Mouse (Mus musculus) gastrocnemius, postnatal 25 days (tissue): ENCODE results near the gene Gm45711. TPM values are rescaled to one million over a fixed set of nuclear protein-coding genes. Genes with fewer than 3 reads are reported as not detected.
"Not testable (repeated sequence)": the region's sequence is repeated elsewhere in the genome, so short reads cannot be mapped to it uniquely, and the experiment has no call there.

Source experiments
- DNase-seq: peaks from one replicate; pipeline ENCODE4 v3.0.0; 2022
- long read RNA-seq, 2 experiments: library from polyadenylated mRNA; stranded (forward); transcript quantifications; one replicate each; pipeline ENCODE4 v2.0.0; 2021
- total RNA-seq, 2 experiments: library from RNA; stranded (reverse); gene quantifications; 1 replicate in 1 of 2; 2 replicates in 1 of 2; pipeline ENCODE4 v1.2.3; 2021

Gm45711 gene
- not detected for total RNA-seq
- long read RNA-seq, experiment 1, result 0 reads
- long read RNA-seq, experiment 2, result 0 reads

DNA sequence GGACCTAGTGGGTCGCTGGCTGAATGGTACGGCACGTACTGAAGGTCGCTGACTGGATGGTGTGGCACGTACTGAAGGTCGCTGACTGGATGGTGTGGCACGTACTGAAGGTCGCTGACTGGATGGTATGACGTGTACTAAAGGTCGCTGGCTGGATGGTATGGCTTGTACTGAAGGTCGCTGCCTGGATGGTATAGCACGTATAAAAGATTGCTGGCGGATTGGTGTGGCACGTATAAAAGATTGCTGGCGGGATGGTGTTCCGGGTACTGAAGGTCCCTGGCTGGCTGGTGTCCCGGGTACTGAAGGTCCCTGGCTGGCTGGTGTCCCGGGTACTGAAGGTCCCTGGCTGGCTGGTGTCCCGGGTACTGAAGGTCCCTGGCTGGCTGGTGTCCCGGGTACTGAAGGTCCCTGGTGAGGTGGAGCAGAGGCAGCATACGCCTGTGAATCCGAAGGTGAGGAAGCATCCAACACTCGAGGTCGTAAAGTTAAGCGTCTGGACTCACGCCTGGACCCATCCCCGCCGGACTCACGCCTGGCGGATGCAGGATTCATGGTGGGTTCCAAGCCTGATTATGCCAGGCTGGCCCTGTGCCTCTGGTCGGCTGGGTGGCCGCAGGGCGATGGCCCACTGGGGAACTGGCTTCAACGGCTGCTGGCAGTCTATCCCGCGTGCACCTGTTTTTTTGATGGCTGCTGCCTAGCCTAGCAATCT lies at the start of gene Gm45711, which contains the start of gene Cmtm1:
TSS of gene Gm45711 (minus strand) at position 641 of the 715 bp plus-strand sequence.
TSS of gene Cmtm1 (minus strand) at position 705 of the 715 bp plus-strand sequence.
- peak; percentile 83 for DNase-seq

DNA sequence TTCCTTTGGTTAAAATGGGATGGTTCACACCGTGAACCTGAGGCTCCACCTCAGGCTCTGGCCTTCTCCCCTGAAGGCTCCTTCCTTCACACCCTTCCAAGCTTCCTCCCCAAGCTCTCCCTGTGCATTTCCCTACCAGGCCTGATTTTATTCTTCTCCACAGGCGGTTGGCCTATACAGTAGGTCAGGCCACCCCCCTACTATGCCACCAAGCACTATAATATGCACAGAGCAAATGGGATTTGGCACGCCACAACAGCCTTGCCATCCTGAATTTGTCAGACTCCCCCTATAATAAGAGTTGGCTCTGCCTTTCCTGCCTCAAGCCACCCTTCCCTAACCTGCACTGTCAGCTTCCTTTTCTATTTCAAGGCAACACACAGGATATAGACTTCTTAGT lies 48.8 kb upstream of the Gm45711 start:
- no peak for DNase-seq

DNA sequence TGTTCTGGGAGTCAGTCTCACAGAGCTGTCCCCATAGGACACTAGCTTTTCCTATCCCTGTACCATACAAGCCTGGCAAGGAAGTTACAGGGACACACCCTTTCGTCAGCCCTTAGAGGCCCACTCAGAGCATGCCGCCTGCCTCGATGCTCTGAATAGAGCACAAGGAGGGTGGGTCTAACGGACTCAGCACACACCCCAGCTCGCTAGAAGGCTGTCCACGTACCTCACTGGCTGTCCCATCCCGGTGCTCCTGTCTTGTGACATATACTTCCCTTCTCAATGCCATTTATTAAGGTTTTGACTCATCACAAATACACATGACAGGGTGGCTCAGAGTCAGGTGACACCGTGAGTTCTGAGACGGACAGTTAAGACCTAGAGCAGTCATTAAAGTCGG lies 44.6 kb upstream of the Gm45711 start:
- no peak for DNase-seq

DNA sequence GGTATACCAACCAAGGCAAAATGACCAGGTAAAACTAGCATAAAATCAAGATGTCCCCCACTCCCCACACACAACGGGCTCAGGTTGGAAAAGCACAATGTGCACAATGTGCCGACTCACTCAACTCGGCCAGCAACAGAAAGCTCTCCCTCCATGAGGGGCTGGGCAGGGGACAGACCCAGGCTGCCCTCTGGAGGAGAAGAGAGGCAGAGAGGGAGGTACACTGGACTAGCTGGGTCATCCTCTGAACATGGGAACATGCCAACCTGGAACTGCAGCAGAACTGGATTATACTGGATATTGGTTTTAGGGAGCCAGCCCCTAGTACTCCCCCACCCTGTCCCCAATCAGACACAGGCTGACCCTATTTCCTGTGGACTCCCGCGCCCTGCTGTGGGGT lies 43.3 kb upstream of the Gm45711 start:
- no peak for DNase-seq

DNA sequence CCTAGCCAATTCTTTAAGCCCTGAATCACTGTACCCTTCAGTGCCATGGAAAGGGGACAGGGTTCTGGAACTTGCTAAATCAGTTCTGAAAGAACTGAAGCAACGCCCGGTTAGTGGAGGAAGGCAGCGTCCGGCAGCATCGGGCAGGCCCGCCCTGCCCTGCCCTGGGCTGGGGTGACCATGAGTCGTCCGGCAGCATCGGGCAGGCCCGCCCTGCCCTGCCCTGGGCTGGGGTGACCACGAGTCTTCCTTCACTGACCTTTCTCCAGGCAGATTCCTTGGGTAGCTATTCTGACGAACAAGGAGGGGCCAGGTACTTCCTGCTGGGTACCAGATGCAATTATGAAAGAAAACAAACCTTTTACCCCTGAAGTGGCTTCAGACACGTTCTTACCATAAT lies 40.2 kb upstream of the Gm45711 start:
- DNase-seq, result no peak

DNA sequence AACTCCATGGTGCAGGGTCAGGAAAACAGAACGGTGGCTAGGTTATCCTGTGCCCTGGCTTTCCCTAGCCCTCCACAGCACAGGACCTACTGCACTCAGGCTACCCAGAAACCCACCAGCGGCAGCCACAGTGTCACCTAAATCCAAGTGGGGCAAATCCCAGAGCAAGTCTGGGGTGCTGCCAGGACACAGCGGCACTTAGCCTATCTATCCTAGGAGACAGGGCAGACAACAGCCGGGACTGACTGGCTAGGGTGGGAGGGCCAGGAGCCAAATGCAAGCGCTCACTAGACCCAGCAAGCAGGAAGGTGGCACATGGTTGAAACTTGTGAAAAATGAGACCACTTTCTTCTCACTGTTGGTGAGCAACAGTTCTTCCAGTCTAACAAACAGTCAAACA lies 39.1 kb upstream of the Gm45711 start:
- DNase-seq, result no peak

DNA sequence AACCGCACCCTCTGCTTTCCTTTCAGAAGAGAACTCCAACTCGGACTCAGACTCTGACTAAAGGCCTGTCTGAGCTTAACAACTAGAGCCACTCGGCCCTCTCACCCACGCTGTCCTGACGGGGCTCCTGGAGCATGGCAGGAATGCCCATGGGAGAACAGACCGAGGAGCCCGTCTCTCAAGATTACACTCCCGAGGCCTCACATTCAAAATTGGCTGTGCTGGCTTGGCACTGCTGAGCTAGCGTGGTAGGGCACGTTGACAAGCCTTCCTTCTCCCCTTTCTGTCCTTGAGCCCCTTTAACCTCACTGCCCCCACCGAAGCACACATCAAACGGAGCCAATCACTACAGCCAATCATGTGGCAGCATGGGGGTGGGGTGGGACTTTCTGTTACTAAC lies 36.8 kb upstream of the Gm45711 start:
- no peak for DNase-seq

DNA sequence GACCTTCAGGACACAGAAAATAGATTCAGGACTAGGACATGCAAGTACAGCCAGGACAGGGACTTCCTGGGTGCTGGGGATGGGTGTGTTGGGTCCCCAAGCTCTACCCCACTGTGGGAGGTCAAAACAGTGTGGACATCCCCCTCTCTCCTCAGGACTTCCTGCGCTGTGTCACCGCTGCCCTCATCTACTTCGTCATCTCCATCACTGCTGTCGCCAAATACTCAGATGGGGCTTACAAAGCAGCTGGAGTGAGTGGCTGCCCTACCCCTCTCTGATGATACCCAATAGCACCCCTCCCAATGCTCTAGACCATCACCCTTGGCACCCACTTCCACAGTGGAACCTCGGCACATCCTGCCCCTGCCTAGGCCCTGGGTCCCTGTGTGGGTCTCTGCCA lies 34.7 kb upstream of the Gm45711 start:
- no peak for DNase-seq

DNA sequence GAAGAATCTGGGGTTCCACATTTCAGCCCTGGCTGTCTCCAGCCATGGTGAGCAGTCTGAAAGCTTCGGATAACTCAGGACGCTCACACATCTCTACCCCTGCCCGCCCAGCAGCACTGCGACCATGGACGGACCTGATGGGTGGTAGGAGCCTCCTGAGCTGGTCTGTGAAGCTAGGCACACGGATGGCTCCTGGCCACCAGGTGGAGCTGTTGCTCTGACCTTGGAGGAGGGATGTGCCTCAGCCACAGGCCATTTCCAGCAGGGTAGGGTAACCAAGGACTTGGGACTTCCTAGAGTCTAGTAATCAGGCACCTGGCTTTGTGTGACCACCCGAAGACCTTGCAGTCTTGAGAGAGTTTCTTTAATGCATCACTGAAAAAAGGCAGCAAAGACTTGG lies 34.1 kb upstream of the Gm45711 start:
- DNase-seq, result peak; percentile 76

DNA sequence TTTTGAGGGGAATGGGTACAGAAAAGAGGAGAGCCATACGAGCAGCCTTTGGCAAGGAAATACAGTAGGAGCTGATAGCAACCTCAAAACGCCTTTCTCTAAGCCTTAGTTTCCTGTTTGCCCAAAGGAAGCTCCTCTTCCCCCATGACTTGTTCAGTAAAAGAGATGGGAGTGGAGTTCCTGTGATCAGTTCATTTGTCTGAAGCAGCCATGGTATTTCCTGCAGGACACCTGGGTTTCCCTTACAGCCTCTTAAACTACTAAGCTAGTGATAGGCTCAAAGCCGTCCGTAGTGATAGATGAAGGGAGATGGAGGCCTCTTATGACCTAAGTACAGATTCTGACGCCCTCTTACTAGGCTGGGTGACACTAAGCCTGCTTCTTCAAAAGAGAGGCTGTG lies 32.5 kb upstream of the Gm45711 start:
- DNase-seq, result no peak

DNA sequence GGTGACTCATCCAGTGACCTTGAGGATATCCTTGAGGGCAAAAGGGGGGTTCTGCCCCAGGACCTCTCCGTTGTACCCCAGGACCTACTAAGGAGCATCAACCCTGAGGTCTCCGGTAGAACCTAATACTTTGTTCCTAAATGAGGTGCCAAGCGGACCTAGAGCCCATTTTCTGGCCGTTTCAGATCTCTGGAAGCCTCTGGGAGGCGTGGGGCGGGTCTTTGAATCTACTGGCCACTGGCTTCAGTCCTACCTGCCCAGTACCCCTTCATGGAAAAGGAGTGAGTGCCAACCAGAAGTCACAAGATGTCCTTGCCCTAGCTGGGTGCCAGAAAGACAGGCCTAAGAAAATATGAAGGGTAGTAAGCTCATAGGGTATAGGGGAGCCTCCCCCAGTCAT lies 31.8 kb upstream of the Gm45711 start:
- DNase-seq, result no peak

DNA sequence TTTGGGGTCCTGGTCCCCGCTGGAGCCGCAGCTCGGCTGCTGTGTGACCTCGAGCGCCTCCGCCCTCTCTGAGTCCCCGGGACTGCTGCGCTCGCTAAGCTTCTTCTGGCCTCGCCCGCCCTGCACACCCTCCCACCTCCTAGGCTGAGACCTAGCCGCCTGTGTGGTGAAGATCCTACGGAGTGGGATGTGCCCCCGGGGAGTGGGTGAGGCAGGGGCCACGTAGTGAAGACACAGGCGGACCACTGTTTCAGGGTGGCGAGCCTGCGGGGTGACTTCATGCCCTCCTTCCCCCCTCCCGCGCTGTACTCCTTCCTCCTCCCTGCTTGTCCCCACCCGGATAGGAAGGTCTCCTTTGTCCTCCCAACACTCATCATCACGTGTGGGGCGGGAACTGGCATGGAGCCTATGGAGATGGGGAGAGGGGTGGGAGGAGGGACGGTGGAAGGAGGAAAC lies 31.3 kb upstream of the Gm45711 start:
- DNase-seq, result peak; percentile 78

DNA sequence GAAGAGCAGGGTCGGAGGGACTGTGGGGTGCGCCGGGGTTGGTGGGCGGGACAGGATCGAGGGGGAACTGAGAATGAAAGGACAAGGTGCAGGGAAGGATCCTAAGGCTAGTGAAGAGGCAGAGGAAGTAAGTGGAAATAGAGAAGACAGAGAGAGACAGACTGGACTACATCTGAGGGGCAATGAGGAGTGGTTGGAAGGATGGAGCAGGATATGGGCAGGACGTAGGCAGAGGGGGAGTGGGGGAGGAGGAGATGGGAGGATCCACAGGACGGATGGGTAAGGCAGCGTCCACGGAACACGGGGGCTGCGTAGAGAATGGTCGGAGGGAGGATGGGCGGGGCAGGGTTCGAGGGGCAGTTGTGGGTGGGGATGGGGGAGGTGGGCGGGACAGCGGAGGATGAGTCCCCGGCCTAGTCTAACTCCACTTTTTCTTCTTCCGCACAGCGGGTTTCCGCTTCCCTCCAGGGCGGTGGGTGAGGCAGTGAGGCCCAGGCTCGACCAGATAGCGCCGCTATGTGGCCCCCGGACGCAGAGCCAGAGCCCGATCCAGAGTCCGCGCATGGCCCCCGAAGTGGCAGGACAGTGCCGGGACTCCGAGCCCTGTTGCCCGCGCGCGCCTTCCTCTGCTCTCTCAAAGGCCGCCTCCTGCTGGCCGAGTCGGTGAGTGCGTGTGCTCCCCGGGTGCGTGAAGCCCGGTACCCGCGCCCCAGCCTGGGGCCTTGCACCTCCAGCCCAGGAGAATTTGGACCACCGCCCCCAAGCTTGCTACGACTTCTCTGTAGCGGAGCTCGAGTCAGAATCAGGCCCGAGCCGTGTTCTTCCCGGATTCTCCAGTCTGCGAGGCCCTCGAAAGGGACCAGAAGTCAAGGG lies 30.6 kb upstream of the Gm45711 start:
- peak; percentile 78 for DNase-seq

DNA sequence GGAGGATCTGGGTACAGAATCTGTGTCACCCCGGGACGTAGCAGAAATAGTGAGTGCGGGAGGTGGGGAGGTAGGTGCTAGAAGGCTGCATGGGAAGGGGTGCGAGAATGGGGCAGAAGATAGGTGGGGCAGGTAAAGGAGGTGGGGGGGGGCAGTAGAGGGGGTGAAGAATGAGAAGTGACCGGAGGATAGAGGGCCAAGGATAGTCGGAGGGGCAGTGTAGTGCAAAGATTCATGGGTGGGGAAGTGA lies 30.0 kb upstream of the Gm45711 start:
- no peak for DNase-seq

DNA sequence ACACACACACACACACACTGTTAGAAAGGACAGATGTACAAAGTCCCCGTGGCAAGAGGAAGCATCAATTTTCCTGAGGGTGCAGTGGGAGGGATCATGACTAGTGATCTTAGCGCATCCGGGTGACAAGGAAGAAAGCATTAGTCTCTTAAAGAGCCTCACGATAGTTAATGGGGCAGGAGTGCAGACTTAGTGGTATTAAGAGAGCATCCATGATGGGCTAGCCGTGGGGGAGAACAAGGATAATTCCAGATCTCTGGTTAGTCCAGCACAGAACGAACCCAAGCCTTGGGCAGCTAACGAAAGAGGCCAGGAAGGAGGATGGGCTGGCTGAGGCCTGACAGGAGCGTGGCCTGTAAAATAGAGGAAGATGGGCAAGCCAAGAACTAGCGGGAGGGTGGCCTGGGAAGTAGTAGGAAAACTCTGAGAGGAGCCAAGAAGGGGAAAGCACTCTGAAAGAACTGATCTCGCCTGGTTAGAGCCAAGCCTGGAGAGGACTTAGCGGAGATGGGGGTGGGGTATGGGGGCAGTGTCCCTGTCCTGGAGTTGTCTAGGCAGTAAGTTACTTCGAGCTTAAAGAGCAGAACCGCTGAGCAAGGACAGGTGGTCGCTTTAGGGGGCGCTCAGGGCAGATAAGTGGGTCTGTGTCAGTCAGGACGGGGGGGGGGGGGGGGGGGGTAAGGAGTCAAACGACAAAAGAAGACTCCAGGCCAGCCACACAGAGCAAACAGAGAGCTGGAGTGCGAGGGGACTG lies 29.5 kb upstream of the Gm45711 start, which contains the start of gene Cmtm3:
TSS of gene Cmtm3 (plus strand) at position 182 of the 754 bp plus-strand sequence.
- peak; percentile 44 for DNase-seq

DNA sequence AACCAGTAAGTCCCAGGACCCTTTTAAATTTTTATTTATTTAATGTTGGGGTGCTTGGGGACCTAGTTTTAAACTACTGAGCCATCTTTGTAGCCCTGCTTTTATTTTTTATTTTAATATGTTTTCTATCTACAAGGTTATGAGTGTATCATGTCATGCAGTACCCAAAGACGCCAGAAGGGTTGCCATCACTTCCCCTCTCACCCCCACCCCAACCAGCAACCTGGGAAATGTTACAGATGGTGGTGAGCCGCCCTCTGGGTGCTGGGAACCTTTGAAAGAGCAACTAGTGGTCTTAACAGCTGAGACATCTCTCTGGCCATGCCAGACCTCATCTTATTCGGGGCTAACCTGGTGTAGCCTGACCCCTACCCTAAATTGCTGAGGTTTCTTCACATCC lies 28.0 kb upstream of the Gm45711 start:
- no peak for DNase-seq

DNA sequence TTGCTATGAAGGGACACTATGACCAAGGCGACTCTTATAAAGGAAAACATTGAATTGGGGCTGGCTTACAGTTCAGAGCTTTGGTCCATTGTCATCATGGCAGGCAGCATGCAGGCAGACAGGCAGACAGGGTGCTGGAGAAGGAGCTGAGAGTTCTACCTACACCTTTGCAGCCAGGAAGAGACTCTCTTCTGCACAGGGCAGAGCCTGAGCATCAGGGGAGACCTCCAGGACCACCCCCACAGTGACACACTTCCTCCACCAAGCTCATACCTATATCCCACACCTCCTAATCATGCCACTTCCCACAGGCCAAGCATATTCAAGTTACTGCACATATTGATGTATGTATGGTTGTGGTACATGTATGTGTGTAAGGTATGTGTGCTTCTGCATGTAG lies 26.9 kb upstream of the Gm45711 start:
- DNase-seq, result no peak

DNA sequence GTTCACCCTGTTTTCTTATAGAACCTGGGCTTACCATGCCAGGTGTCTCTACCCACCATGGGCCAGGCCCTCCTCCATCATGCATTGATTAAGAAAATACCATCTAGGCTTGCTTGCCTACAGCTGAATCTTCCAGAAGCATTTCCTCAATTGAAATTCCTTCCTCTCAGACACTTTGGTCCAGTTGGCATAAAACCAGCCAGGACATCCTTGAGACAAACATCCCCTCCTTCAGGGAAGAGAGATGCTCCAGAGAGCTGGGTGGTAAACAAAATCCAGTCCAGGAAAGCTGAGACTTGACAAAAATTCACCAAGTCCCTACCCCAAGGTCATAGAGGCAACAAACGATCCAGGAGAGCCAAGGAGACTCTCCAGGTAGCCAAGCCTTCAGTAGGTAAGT lies 24.3 kb upstream of the Gm45711 start:
- DNase-seq, result no peak

DNA sequence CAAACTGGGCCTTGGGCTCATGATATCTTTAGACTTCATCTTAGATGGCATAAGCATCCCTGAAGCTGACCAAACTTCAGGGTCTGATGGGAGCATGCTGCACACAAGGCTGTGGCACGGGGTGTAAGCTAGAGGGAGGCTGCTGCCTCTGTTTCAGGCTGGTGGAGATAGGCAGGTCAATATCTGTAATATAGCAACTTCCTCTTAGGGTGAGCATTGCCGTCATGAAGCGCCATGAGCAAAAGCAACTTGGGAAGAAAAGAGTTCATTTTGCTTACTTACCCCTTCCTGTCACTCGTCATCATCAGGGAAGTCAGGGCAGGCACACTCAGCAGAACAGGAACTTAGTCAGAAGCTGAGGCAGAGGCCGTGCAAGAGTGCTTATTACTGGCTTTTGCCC lies 23.9 kb upstream of the Gm45711 start:
- DNase-seq, result no peak

DNA sequence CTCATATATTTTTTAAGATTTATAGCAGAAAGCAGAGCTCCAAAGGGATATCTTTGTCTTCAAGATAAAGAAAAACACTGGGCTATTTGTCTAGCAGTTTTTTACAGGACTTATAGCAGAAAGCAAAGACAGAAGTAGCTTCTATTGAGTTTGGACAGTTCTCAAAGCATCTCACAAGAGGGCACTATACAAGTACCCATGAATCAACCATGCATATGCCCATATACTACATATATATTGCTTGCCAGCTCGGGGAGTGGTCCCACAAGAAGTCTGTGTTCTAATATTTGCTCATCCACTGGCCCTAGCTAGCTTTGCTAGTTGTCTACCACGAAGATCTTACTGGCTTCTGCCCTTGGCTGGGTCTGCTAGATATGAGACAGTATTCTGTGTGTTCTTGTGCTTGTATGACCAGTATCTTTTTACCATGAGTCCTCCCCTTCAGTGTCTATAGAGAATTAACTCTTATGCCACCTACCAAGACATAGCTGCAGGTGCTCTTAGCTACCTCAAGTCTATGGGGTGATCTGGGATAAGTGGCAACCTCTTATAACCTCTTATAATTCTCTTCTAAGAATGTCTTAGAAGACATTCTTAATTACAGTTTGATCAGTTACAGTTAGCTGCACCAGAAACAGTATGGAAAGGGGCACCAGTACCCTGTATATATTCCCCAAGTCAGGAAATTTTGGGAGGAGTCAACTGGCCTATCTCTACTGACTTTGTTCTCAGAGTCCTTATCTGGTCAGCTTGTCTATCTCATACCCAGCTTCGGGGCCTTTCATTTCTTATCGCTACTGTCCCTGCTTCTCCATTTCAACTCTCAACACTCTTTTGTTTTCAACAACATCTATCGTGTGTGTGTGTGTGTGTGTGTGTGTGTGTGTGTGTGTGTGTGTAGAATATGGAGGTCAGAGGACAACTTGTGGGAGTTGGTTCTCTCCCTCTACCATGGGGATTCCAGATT lies 23.1 kb upstream of the Gm45711 start:
- DNase-seq, result no peak

DNA sequence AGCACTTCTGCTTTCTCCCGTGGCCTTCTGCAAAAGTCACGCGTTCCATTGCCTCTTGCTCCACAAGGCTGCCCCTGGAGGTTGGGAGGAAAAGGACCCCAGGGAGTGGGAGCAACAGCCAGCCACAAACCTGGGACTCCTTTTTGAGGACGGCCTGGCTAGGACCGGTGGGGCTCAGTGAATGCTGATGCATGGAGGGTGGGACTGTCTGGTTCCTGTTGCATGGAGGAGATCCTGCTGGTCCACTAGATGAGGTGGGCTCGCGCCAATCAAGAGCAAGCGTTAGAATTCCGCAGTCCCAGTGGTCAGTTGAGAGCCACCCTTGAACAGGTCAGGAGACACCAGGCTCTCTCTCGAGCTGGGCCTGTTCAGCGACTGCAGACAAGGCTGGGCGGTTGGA lies 12.0 kb upstream of the Gm45711 start, which contains the start of gene Cmtm2b:
TSS of gene Cmtm2b (plus strand) at position 301 of the 400 bp plus-strand sequence.
- DNase-seq, result not testable (repeated sequence)
